Mouse (Mus musculus) heart, embryonic 14.5 days (tissue): Measurements from ENCODE around the gene Rexo2. TPM values are rescaled to one million over a fixed set of nuclear protein-coding genes. Genes with fewer than 3 reads are reported as not detected.
"Not testable (repeated sequence)": the region's sequence is repeated elsewhere in the genome, so short reads cannot be mapped to it uniquely, and the experiment has no call there.

Experiments
- ATAC-seq: fragments of 200-750 bp; cut with Nextera tagmentation; 2 replicates; pipeline ENCODE4 v1.8.0; 2017; ENCODE audit warnings: low read depth, moderate TSS enrichment; ENCODE audit not compliant: insufficient number of reproducible peaks, insufficient read depth, low FRiP score
- H3K27ac ChIP-seq, 2 experiments: fragments of 200-500 bp in 1 of 2; fragments of 300-500 bp in 1 of 2; sonication (generic) in 1 of 2; replicated peaks in 1 of 2; 2 replicates each; pipeline ENCODE4 v1.5.1; 2012 to 2014; ENCODE audit warnings: low read depth in 2 of 2, low read length in 2 of 2, control low read depth in 1 of 2, mild to moderate bottlenecking in 1 of 2, mixed read lengths in 1 of 2; ENCODE audit not compliant: control insufficient read depth in 1 of 2, insufficient read depth in 1 of 2
- H3K27me3 ChIP-seq: fragments of 300-500 bp; sonication (generic); 2 replicates; pipeline ENCODE4 v1.6.1; 2014; ENCODE audit warnings: mild to moderate bottlenecking, low read length, control low read depth; ENCODE audit not compliant: control insufficient read depth, insufficient read depth
- H3K36me3 ChIP-seq: fragments of 300-500 bp; sonication (generic); 2 replicates; pipeline ENCODE4 v1.6.1; 2014; ENCODE audit warnings: mild to moderate bottlenecking, control low read depth, low read length, mixed read lengths; ENCODE audit not compliant: control insufficient read depth, insufficient read depth
- H3K4me1 ChIP-seq, 2 experiments: fragments of 200-500 bp in 1 of 2; fragments of 300-500 bp in 1 of 2; sonication (generic) in 1 of 2; 2 replicates each; pipeline ENCODE4 v1.6.1; 2012 to 2014; ENCODE audit warnings: low read length in 2 of 2, control low read depth in 1 of 2, mixed read lengths in 1 of 2; ENCODE audit not compliant: control insufficient read depth in 2 of 2, insufficient read depth in 2 of 2
- H3K4me2 ChIP-seq: fragments of 300-500 bp; sonication (generic); 2 replicates; pipeline ENCODE4 v1.6.1; 2014; ENCODE audit warnings: mild to moderate bottlenecking, low read length
- H3K4me3 ChIP-seq, 2 experiments: fragments of 200-500 bp in 1 of 2; fragments of 300-500 bp in 1 of 2; sonication (generic) in 1 of 2; 2 replicates each; pipeline ENCODE4 v1.5.1; 2012 to 2014; ENCODE audit warnings: low read length in 2 of 2, mild to moderate bottlenecking in 2 of 2, control low read depth in 1 of 2, low read depth in 1 of 2, moderate library complexity in 1 of 2; ENCODE audit not compliant: control insufficient read depth in 1 of 2, insufficient read depth in 1 of 2
- H3K9ac ChIP-seq: fragments of 300-500 bp; sonication (generic); 2 replicates; pipeline ENCODE4 v1.6.1; 2014; ENCODE audit warnings: mild to moderate bottlenecking, low read length
- H3K9me3 ChIP-seq: fragments of 300-500 bp; sonication (generic); 2 replicates; pipeline ENCODE4 v1.6.1; 2016; ENCODE audit warnings: low read length, control low read depth; ENCODE audit not compliant: control insufficient read depth
- WGBS: fragments of 180-500 bp; shearing (Covaris S2); extraction: QIAGEN DNeasy Blood & Tissue Kit; methylation state at CpG from one replicate; pipeline ENCODE4 v1.1.7; 2014; 5-methylcytosine and 5-hydroxymethylcytosine counted together
- polyA plus RNA-seq: library from polyadenylated mRNA; unstranded; fragments of >200 nt; fragmentation: Nextera tagmentation; extraction: Ambion mirVana; gene quantifications from 2 replicates; pipeline ENCODE4 v1.2.1, GENCODE M21; 2014

Gene Rexo2
- polyA plus RNA-seq, 1 experiment from 2014 or later = 75.2 TPM

- ATAC-seq = no peak; the same call in 1 of the 2 replicates
- no peaks in the 10 kb centered on the region for H3K9me3 ChIP-seq
- no peaks in the 10 kb centered on the region; a peak in 2 of 4 replicates for H3K4me1 ChIP-seq
- WGBS = 6% methylated on average over 25 of the region's 25 CpGs
- peaks cover 21% of the 10 kb centered on the region for H3K36me3 ChIP-seq
- H3K9ac ChIP-seq = peak overlapping the region; percentile 86
- H3K4me2 ChIP-seq = peak overlapping the region; percentile 93
- peak overlapping the region; percentile 82 to 97 for H3K4me3 ChIP-seq
- no peaks in the 10 kb centered on the region for H3K27me3 ChIP-seq
- no peak overlapping the region for H3K27ac ChIP-seq
Observed at GRCm38 (mm10) chr9:48479838-48480410, 499 bp downstream of the Rexo2 start.

- Histone ChIP-seq H3K27ac (no peak overlapping the region), H3K9me3 (no peaks in the 10 kb centered on the region), H3K36me3 (peaks cover 30% of the 10 kb centered on the region), H3K4me1 (no peaks in the 10 kb centered on the region; a peak in 2 of 4 replicates), H3K27me3 (no peaks in the 10 kb centered on the region), H3K4me3 (no peak overlapping the region), H3K4me2 (no peak overlapping the region), H3K9ac (no peak overlapping the region)
- 73% methylated on average over 4 of the region's 4 CpGs for WGBS
- no peak for ATAC-seq
Observed at GRCm38 (mm10) chr9:48478808-48479207, 1.6 kb downstream of the Rexo2 start.

- H3K27ac ChIP-seq = no peak overlapping the region
- no peaks in the 10 kb centered on the region for H3K27me3 ChIP-seq
- no peaks in the 10 kb centered on the region for H3K9me3 ChIP-seq
- no peaks in the 10 kb centered on the region; a peak in 2 of 4 replicates for H3K4me1 ChIP-seq
- no peak overlapping the region for H3K4me2 ChIP-seq
- 89% methylated on average over 10 of the region's 10 CpGs for WGBS
- H3K9ac ChIP-seq = no peak overlapping the region
- no peak overlapping the region for H3K4me3 ChIP-seq
- H3K36me3 ChIP-seq = peaks cover 40% of the 10 kb centered on the region
- ATAC-seq = no peak
Observed at GRCm38 (mm10) chr9:48476236-48477165, 3.9 kb downstream of the Rexo2 start.

- Histone ChIP-seq H3K4me1 (no peaks in the 10 kb centered on the region), H3K4me2 (no peak overlapping the region), H3K9ac (no peak overlapping the region), H3K27ac (no peak overlapping the region), H3K27me3 (no peaks in the 10 kb centered on the region), H3K4me3 (no peak overlapping the region), H3K36me3 (peaks cover 53% of the 10 kb centered on the region), H3K9me3 (no peaks in the 10 kb centered on the region)
- no peak for ATAC-seq
- WGBS = 86% methylated on average over 9 of the region's 9 CpGs
Observed at GRCm38 (mm10) chr9:48474367-48474766, 6.1 kb downstream of the Rexo2 start.

- Histone ChIP-seq H3K9ac (no peak overlapping the region), H3K27ac (no peak overlapping the region), H3K27me3 (no peaks in the 10 kb centered on the region), H3K9me3 (no peaks in the 10 kb centered on the region), H3K4me3 (no peak overlapping the region), H3K36me3 (peaks cover 58% of the 10 kb centered on the region), H3K4me1 (no peaks in the 10 kb centered on the region), H3K4me2 (no peak overlapping the region)
- 87% methylated on average over 12 of the region's 12 CpGs for WGBS
- ATAC-seq = no peak
Observed at GRCm38 (mm10) chr9:48473131-48473530, 7.3 kb downstream of the Rexo2 start.

DNA sequence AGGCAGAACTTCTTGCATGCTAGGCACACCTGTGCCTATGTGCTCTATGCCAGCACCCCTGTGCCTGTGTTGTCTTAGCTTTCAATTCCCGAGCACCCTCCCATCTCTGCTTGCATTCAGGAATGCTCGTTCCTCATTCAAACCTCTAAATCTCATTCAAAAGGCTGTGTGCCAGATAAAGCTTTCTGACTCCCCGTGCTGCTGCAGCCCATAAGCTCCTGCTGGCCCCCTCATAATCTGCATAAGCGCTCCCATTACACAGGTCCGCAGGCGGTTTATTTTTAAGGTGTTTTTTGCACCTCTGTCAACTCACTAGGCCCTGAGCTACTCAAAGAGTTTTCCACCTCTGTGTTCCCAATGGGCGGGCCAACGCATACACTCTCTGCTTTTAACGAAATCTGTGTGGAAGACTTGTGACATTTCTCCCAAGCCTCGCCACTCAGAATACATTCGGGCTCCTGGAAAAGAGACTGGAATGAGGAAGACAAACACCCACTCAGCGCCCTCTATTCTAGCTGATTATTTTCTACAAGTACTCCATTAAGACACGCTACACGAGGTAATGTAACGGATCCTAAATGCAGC is 7.9 kb downstream of the Rexo2 start:
- Histone ChIP-seq H3K9ac (no peak overlapping the region), H3K4me3 (no peak overlapping the region), H3K27me3 (no peaks in the 10 kb centered on the region), H3K9me3 (no peaks in the 10 kb centered on the region), H3K27ac (no peak overlapping the region), H3K4me2 (no peak overlapping the region), H3K4me1 (no peaks in the 10 kb centered on the region), H3K36me3 (peaks cover 62% of the 10 kb centered on the region)
- no peak for ATAC-seq
- 85% methylated on average over 15 of the region's 15 CpGs for WGBS

- H3K4me3 ChIP-seq, H3K9me3 ChIP-seq, H3K4me2 ChIP-seq, ATAC-seq, H3K27ac ChIP-seq, H3K4me1 ChIP-seq, H3K27me3 ChIP-seq, H3K9ac ChIP-seq: not testable (repeated sequence)
- H3K36me3 ChIP-seq = peaks cover 37% of the 10 kb centered on the region
- WGBS = 99% methylated on average over 5 of the region's 5 CpGs
Observed at GRCm38 (mm10) chr9:48467471-48467870, 13.0 kb downstream of the Rexo2 start.
